Mouse (Mus musculus) CH12.LX (cell line): ENCODE data around the gene Rassf8. TPM values are rescaled to one million over a fixed set of nuclear protein-coding genes. Genes with fewer than 3 reads are reported as not detected.

Source experiments
- DNase-seq: peaks from one replicate; pipeline ENCODE4 v3.0.0-alpha.2; 2013; ENCODE audit errors: extremely low read depth
- H3K27ac ChIP-seq: 2 replicates; pipeline ENCODE4 v1.5.1; 2012; ENCODE audit warnings: low read depth, mild to moderate bottlenecking, control low read depth, moderate library complexity; ENCODE audit not compliant: insufficient read depth
- H3K27me3 ChIP-seq: replicated peaks from 2 replicates; pipeline ENCODE3; 2012; ENCODE audit warnings: inconsistent platforms
- H3K36me3 ChIP-seq, 2 experiments: replicated peaks in 1 of 2; 2 replicates each; pipeline versions ENCODE3 to v1.6.1; 2012; ENCODE audit warnings: inconsistent platforms in 1 of 2, low read length in 1 of 2, mild to moderate bottlenecking in 1 of 2, mixed read lengths in 1 of 2, moderate library complexity in 1 of 2; ENCODE audit not compliant: control insufficient read depth in 1 of 2, insufficient read depth in 1 of 2
- H3K4me1 ChIP-seq, 2 experiments: 2 replicates each; pipeline ENCODE4 v1.6.1; 2012; ENCODE audit warnings: inconsistent platforms in 1 of 2, moderate library complexity in 1 of 2; ENCODE audit not compliant: insufficient read depth in 2 of 2, control insufficient read depth in 1 of 2
- H3K4me2 ChIP-seq: 2 replicates; pipeline ENCODE4 v1.6.1; 2012; ENCODE audit warnings: low read depth, mild to moderate bottlenecking, control low read depth; ENCODE audit not compliant: poor library complexity, insufficient read depth, severe bottlenecking
- H3K4me3 ChIP-seq, 3 experiments: fragments of 150-350 bp in 1 of 3; sonication (generic) in 1 of 3; replicated peaks in 1 of 3; 2 replicates each; pipeline versions ENCODE3 to v1.5.1; 2011 to 2012; ENCODE audit warnings: low read depth in 2 of 3, low read length in 2 of 3, mild to moderate bottlenecking in 2 of 3, moderate library complexity in 2 of 3, control low read depth in 1 of 3, improper control_type of control experiment in 1 of 3, inconsistent platforms in 1 of 3, mixed read lengths in 1 of 3; ENCODE audit not compliant: poor library complexity in 1 of 3
- H3K79me2 ChIP-seq: replicated peaks from 2 replicates; pipeline ENCODE4 v1.6.1; 2012; ENCODE audit warnings: mild to moderate bottlenecking, moderate library complexity; ENCODE audit not compliant: control insufficient read depth, poor library complexity, insufficient read depth, severe bottlenecking; ENCODE audit errors: extremely low read depth
- H3K9ac ChIP-seq: 2 replicates; pipeline ENCODE4 v1.6.1; 2012; ENCODE audit warnings: low read depth, mild to moderate bottlenecking, control low read depth, moderate library complexity; ENCODE audit not compliant: insufficient read depth
- H3K9me3 ChIP-seq: replicated peaks from 2 replicates; pipeline ENCODE3; 2012; ENCODE audit warnings: low read length, inconsistent platforms, mixed read lengths
- CHD2 ChIP-seq: IDR thresholded peaks from 2 replicates; pipeline ENCODE4 v1.6.1; 2011; ENCODE audit warnings: low read length, improper control_type of control experiment
- CTCF ChIP-seq, 2 experiments: IDR thresholded peaks in 1 of 2; conservative IDR thresholded peaks in 1 of 2; 2 replicates each; pipeline ENCODE4 v1.5.1; 2011 to 2012; ENCODE audit warnings: low read depth in 2 of 2, low read length in 2 of 2, improper control_type of control experiment in 1 of 2, inconsistent platforms in 1 of 2, mild to moderate bottlenecking in 1 of 2, moderate library complexity in 1 of 2
- E2F4 ChIP-seq: IDR thresholded peaks from 2 replicates; pipeline ENCODE4 v1.6.1; 2011; ENCODE audit warnings: low read depth, low read length, improper control_type of control experiment; ENCODE audit not compliant: insufficient replicate concordance
- ELF1 ChIP-seq: IDR thresholded peaks from 2 replicates; pipeline ENCODE4 v1.6.1; 2014; ENCODE audit warnings: low read depth, mild to moderate bottlenecking, inconsistent platforms, low read length, improper control_type of control experiment
- ETS1 ChIP-seq: conservative IDR thresholded peaks from 2 replicates; pipeline ENCODE4 v1.6.1; 2012; ENCODE audit warnings: low read depth, mild to moderate bottlenecking, inconsistent platforms, low read length, improper control_type of control experiment, moderate library complexity
- GABPA ChIP-seq: IDR thresholded peaks from 2 replicates; pipeline ENCODE4 v1.6.1; 2012; ENCODE audit warnings: low read depth, low read length, improper control_type of control experiment, inconsistent platforms; ENCODE audit not compliant: insufficient replicate concordance
- HCFC1 ChIP-seq: IDR thresholded peaks from 2 replicates; pipeline ENCODE4 v1.6.1; 2012; ENCODE audit warnings: low read depth, mild to moderate bottlenecking, inconsistent platforms, low read length, improper control_type of control experiment
- IRF4 ChIP-seq: IDR thresholded peaks from 2 replicates; pipeline ENCODE4 v1.6.1; 2014; ENCODE audit warnings: low read depth, mild to moderate bottlenecking, inconsistent platforms, low read length, improper control_type of control experiment
- JUN ChIP-seq: IDR thresholded peaks from 2 replicates; pipeline ENCODE4 v1.6.1; 2011; ENCODE audit warnings: low read depth, mild to moderate bottlenecking, low read length, improper control_type of control experiment, moderate library complexity; ENCODE audit not compliant: insufficient read depth
- KAT2A ChIP-seq: IDR thresholded peaks from 2 replicates; pipeline ENCODE4 v1.6.1; 2012; ENCODE audit warnings: low read length, improper control_type of control experiment, inconsistent platforms; ENCODE audit not compliant: insufficient replicate concordance
- MAFK ChIP-seq: IDR thresholded peaks from 2 replicates; pipeline ENCODE4 v1.6.1; 2011; ENCODE audit warnings: low read length, improper control_type of control experiment; ENCODE audit not compliant: insufficient replicate concordance
- MEF2A ChIP-seq: IDR thresholded peaks from 2 replicates; pipeline ENCODE4 v1.6.1; 2014; ENCODE audit warnings: low read depth, mild to moderate bottlenecking, inconsistent platforms, low read length, improper control_type of control experiment, borderline replicate concordance
- MXI1 ChIP-seq: IDR thresholded peaks from 2 replicates; pipeline ENCODE4 v1.6.1; 2011; ENCODE audit warnings: mild to moderate bottlenecking, low read depth, low read length, improper control_type of control experiment
- MYC ChIP-seq: IDR thresholded peaks from 2 replicates; pipeline ENCODE4 v1.6.1; 2011; ENCODE audit warnings: low read depth, mild to moderate bottlenecking, improper control_type of control experiment, low read length
- NELFE ChIP-seq: IDR thresholded peaks from 2 replicates; pipeline ENCODE4 v1.6.1; 2011; ENCODE audit warnings: low read depth, low read length, improper control_type of control experiment
- NRF1 ChIP-seq: IDR thresholded peaks from 2 replicates; pipeline ENCODE4 v1.6.1; 2014; ENCODE audit warnings: low read depth, mild to moderate bottlenecking, inconsistent platforms, low read length, improper control_type of control experiment, moderate library complexity
- PAX5 ChIP-seq: IDR thresholded peaks from 2 replicates; pipeline ENCODE4 v1.6.1; 2012; ENCODE audit warnings: low read length, inconsistent platforms, mixed read lengths
- POLR2A ChIP-seq: IDR thresholded peaks from 2 replicates; pipeline ENCODE4 v1.6.1; 2011; ENCODE audit warnings: low read depth, mild to moderate bottlenecking, improper control_type of control experiment, low read length
- POLR2AphosphoS2 ChIP-seq: IDR thresholded peaks from 2 replicates; pipeline ENCODE4 v1.6.1; 2011; ENCODE audit warnings: low read depth, low read length, improper control_type of control experiment
- RAD21 ChIP-seq: IDR thresholded peaks from 2 replicates; pipeline ENCODE4 v1.6.1; 2011; ENCODE audit warnings: low read depth, mild to moderate bottlenecking, low read length, improper control_type of control experiment, moderate library complexity
- RCOR1 ChIP-seq: conservative IDR thresholded peaks from 2 replicates; pipeline ENCODE4 v1.6.1; 2012; ENCODE audit warnings: low read depth, mild to moderate bottlenecking, inconsistent platforms, low read length, improper control_type of control experiment
- SIN3A ChIP-seq: IDR thresholded peaks from 2 replicates; pipeline ENCODE4 v1.6.1; 2012; ENCODE audit warnings: low read length, improper control_type of control experiment, inconsistent platforms
- TBP ChIP-seq: conservative IDR thresholded peaks from 2 replicates; pipeline ENCODE4 v1.6.1; 2011; ENCODE audit warnings: low read depth, low read length, improper control_type of control experiment
- UBTF ChIP-seq: IDR thresholded peaks from 2 replicates; pipeline ENCODE4 v1.6.1; 2012; ENCODE audit warnings: low read depth, mild to moderate bottlenecking, inconsistent platforms, low read length, improper control_type of control experiment, moderate library complexity
- USF2 ChIP-seq: conservative IDR thresholded peaks from 2 replicates; pipeline ENCODE4 v1.6.1; 2011; ENCODE audit warnings: low read depth, low read length, improper control_type of control experiment
- ZC3H11A ChIP-seq: IDR thresholded peaks from 2 replicates; pipeline ENCODE4 v1.6.1; 2012; ENCODE audit warnings: low read depth, mild to moderate bottlenecking, inconsistent platforms, low read length, improper control_type of control experiment
- ZKSCAN1 ChIP-seq: IDR thresholded peaks from 2 replicates; pipeline ENCODE4 v1.6.1; 2012; ENCODE audit warnings: low read depth, inconsistent platforms, low read length, improper control_type of control experiment, borderline replicate concordance
- ZNF384 ChIP-seq: IDR thresholded peaks from 2 replicates; pipeline ENCODE4 v1.6.1; 2012; ENCODE audit warnings: low read depth, low read length, improper control_type of control experiment, inconsistent platforms
- dilution Hi-C: fragments of 300-500 bp; cut with MboI; formaldehyde crosslinking; loops from 2 replicates; pipeline ENCODE4 v1.14.3; 2020; ENCODE audit warnings: low sequenced_read_pairs; ENCODE audit not compliant: extremely low pct_unique_long_range_greater_than_20kb, extremely low pct_ligation_motif_present
- in situ Hi-C: fragments of 300-500 bp; cut with MboI; formaldehyde crosslinking; loops from 3 replicates; pipeline ENCODE4 v1.14.3; 2019; ENCODE audit warnings: low sequenced_read_pairs, low pct_ligation_motif_present, low pct_unique_long_range_greater_than_20kb, mixed read lengths
- polyA plus RNA-seq: library from polyadenylated mRNA; unstranded; fragments of >175 nt; gene quantifications from 2 replicates; pipeline ENCODE4 v1.2.1, GENCODE M21; 2012; ENCODE audit warnings: low read depth; ENCODE audit not compliant: insufficient read length
- total RNA-seq, 2 experiments: library from RNA; depleted of rRNA; stranded (reverse); fragments of 300-350 nt in 1 of 2; fragments of >200 nt in 1 of 2; gene quantifications; 2 replicates each; pipeline ENCODE4 v1.2.3; 2012 to 2014

The Rassf8 gene
- total and polyA plus RNA-seq, 3 experiments = 0.34 to 0.59 (median 0.48) TPM

GRCm38 (mm10) chr6:145802881-145803280 lies 56.3 kb downstream of the Rassf8 start:
- no peaks in the 10 kb centered on the region for H3K27me3 ChIP-seq
- DNase-seq = no peak
- no peaks in the 10 kb centered on the region for H3K9me3 ChIP-seq
- H3K4me3 ChIP-seq = no peak overlapping the region
- dilution Hi-C loops = no loop called here
- H3K9ac ChIP-seq = no peak overlapping the region
- H3K36me3 ChIP-seq = no peaks in the 10 kb centered on the region
- peaks cover 0 to 17% of the 10 kb centered on the region in 2 experiments; a peak in 2 of 4 replicates for H3K4me1 ChIP-seq
- in situ Hi-C loops = no loop called here
- no peak overlapping the region for H3K4me2 ChIP-seq
- H3K27ac ChIP-seq = no peak overlapping the region
- no peaks in the 10 kb centered on the region for H3K79me2 ChIP-seq
- no peak for TF ChIP-seq E2F4
- TF ChIP-seq POLR2AphosphoS2 = no peak
- no peak for TF ChIP-seq SIN3A
- no peak for TF ChIP-seq USF2
- no peak for TF ChIP-seq ELF1
- no peak for TF ChIP-seq ZKSCAN1
- TF ChIP-seq GABPA = no peak
- TF ChIP-seq POLR2A = no peak
- TF ChIP-seq UBTF = no peak
- no peak for TF ChIP-seq MAFK
- TF ChIP-seq RCOR1 = no peak
- TF ChIP-seq ZNF384 = no peak
- TF ChIP-seq HCFC1 = no peak
- no peak for TF ChIP-seq KAT2A
- no peak for TF ChIP-seq MYC
- TF ChIP-seq TBP = no peak
- TF ChIP-seq ETS1 = no peak
- TF ChIP-seq CTCF (conservative IDR thresholded peaks at IDR 0.05 in 1 of 2, IDR thresholded peaks at IDR 0.05 in 1 of 2; ENCODE audit: low read depth in 2 of 2, low read length in 2 of 2) = no peak
- no peak for TF ChIP-seq NRF1

DNA sequence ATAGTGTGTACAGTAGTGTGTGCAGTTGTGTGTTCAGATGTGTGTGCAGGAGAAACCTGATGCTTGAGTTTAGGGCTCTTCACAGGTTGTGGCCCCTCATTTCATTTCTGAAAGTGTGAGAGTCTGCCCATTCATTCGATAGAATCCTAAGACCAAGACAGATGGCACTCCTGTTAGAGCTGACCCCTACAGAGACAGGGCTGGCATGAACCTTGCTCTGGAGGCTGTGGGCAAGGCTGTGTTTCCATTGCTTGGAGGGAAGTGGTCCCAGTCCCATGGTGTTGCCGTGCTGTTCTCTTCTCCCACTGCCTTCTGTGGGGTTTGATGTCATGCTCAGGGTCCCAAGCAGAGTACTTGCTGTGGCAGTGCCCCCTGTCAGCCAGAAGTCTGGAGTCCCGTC lies 57.7 kb downstream of the Rassf8 start:
- in situ Hi-C loops = no loop called here
- Histone ChIP-seq H3K36me3 (no peaks in the 10 kb centered on the region), H3K27ac (no peak overlapping the region), H3K4me3 (no peak overlapping the region), H3K4me2 (no peak overlapping the region), H3K4me1 (peaks cover 0 to 7% of the 10 kb centered on the region in 2 experiments; a peak in 1 of 4 replicates), H3K9me3 (no peaks in the 10 kb centered on the region), H3K27me3 (no peaks in the 10 kb centered on the region), H3K9ac (no peak overlapping the region), H3K79me2 (no peaks in the 10 kb centered on the region)
- no peak for DNase-seq
- no peak for TF ChIP-seq NELFE
- TF ChIP-seq POLR2AphosphoS2 = no peak
- TF ChIP-seq ZKSCAN1 = no peak
- no peak for TF ChIP-seq MAFK
- TF ChIP-seq POLR2A = no peak
- no peak for TF ChIP-seq IRF4
- TF ChIP-seq MEF2A = no peak
- no peak for TF ChIP-seq PAX5
- no peak for TF ChIP-seq JUN
- TF ChIP-seq CHD2 = no peak
- no peak for TF ChIP-seq CTCF (conservative IDR thresholded peaks at IDR 0.05 in 1 of 2, IDR thresholded peaks at IDR 0.05 in 1 of 2; ENCODE audit: low read depth in 2 of 2, low read length in 2 of 2)
- no peak for TF ChIP-seq MXI1
- no peak for TF ChIP-seq ZNF384
- TF ChIP-seq NRF1 = no peak
- TF ChIP-seq RAD21 = no peak
- no peak for TF ChIP-seq TBP
- TF ChIP-seq UBTF = no peak
- no peak for TF ChIP-seq KAT2A
- no peak for TF ChIP-seq ZC3H11A
- no peak for TF ChIP-seq E2F4
- dilution Hi-C loops = no loop called here
